Mouse (Mus musculus): ENCODE data around the gene Bcas1.

Bcas1 gene

GRCm38 (mm10) chr2:170349096-170349495 lies 78.5 kb downstream of the Bcas1 start:
- DNase-seq (ENCODE audit: low read depth, low spot score), result no peak

DNA sequence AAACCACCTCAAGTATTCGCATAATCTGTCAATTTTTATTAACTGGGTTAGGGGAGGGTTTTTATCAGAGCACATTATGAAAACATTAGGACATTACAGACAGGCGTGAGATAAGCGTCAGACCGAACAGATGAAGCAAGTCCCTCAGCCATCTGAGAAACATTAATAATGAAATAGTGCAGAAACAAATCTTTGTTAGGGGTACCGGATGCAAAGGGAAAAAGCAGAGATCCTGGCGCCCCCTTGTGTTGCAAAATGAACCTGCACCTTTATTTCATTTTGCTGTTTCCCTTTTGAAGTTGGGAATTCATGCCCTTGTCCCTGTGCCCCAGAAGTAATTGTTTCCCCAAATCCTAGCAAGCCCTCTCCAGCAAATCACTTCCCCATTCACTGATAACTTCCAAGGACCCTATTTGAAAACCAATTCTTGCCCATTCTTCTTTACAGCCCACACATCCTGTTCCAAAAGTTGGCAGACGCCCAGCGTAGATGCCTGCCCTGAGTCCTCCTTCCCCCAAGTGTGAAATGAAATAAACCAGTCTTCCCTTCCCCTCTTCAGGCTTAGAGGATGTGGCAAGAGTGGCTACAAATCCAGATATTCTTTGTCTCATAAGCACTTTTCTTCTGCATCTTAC lies 80.4 kb downstream of the Bcas1 start:
- DNase-seq (ENCODE audit: low read depth, low spot score), result peak; percentile 85

GRCm38 (mm10) chr2:170345410-170345793 lies 82.2 kb downstream of the Bcas1 start:
- DNase-seq (ENCODE audit: low read depth, low spot score), result no peak

DNA sequence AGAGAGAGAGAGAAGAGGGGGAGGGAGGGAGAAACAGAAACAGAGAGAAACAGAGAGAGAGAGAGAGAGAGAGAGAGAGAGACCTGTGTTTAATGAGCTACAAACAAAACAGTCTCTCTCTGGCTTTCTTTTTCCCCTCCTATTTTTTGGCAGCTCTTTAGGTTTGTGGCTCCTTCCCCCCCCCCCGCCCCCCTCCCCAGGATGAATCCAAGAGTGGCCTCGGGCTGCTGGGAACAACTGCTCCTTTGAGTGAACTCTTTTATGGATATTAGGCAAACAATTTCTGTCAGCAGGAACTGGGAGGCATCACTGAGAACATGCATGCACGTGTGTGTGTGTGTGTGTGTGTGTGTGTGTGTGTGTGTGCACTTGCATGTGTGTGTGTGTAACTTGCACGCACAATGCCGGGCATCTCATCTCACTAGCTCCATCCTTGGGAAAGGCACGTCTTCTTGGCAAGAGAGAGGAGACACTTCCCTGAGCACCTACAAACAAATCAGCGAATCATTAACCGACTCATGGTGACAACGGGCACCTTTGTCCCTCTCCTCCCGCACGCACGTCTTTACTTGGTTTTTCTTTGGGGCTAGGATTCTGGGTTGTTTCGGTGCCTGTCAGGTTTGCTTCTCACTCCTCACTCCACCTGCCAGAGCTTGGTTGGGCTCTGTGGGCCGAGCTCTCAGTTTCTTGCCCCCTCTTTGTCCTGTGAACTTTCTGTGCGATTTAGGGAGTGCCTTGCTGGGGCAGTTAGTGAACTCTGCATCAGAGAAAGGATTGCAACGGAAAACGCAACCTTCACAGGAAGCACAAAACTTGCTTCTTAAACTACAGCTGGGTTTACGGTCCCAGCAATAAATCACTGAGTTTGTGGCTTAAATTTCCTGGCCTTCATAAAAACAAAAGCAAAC lies 82.9 kb downstream of the Bcas1 start:
- no peak for DNase-seq (ENCODE audit: low read depth, low spot score)

GRCm38 (mm10) chr2:170343819-170344317 lies 83.8 kb downstream of the Bcas1 start:
- DNase-seq (ENCODE audit: low read depth, low spot score), result no peak

DNA sequence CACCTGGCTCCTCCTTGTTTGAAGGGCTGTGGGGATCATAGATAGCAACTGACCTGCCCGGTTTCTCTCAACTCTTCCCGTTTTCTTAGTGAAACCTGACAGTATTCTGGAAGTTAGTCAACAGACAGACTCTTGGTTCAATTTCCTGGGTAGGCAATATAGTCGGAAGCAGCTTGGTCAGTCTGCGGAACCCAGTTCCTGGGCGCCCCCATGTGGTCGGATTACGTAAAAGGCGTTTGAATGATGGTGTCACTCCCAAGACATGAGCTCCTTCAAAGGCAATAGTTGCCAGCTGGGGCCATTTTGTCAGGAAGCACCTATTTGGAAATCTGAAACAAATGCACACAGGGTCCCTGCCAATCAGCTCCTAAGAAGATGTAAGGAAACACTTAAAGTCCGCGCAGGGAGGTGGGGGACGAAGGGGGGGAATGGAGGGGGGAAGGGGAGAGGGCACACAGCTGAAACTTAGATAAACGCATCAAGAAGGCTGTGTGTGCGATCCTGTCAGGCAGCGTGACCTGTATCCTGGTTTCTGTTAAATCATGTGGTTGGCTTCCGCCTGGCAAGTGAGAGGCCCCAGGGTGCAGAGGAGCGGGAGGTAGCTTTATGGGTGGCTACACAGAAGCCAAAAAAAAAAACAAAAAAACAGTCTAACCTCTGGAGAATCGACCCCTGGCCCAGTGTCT lies 84.4 kb downstream of the Bcas1 start:
- peak; percentile 84 for DNase-seq (ENCODE audit: low read depth, low spot score)

DNA sequence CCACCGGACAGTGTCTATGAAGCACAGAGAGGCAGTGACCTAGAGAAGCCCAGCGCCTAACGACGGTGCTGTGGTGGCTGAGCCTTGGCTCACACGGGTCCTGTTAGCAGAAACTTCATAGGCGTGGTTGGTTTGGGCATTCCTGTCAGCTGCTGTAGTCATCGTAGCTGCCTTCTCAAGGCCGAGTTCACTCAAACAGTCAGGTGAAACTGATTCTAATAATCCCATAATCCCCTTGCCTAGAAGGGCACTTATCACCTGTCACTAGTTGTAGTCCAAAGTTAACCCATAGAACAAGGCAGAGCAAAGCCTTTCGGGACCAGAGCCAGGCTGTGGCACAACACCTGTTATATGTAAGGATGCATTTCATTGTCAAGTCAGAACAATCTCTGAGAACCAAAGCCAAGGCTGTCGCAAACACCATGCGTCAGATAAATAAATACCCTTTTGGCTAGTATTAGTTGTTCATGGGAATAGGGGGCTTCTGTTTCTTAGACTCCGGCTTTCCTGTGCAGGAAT lies 85.3 kb downstream of the Bcas1 start:
- DNase-seq (ENCODE audit: low read depth, low spot score), result no peak

DNA sequence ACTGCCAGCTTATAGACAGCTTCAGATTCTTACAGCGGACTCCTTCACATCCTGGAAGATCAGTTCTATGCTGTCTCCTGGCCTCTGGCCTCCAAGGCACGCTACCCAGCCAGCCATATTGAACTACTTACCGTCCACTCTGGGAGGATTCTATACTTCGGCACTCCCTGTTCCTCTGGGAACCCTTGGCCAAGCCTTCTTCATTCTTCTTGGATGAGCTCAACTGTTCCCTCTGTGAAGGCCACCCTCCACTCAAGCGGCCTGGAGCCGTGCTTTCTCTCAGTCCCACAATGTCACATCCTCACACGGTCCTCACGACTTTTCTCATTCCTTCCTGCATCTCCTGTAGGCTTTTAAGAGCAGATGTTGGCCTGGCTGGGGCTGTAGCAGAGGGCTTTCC lies 86.5 kb downstream of the Bcas1 start:
- DNase-seq (ENCODE audit: low read depth, low spot score), result no peak

GRCm38 (mm10) chr2:170336266-170336760 lies 91.3 kb downstream of the Bcas1 start:
- DNase-seq (ENCODE audit: low read depth, low spot score), result no peak

- no peak for DNase-seq (ENCODE audit: low read depth, low spot score)
These were observed 92.5 kb downstream of the Bcas1 start for GRCm38 (mm10) chr2:170335168-170335567.

DNA sequence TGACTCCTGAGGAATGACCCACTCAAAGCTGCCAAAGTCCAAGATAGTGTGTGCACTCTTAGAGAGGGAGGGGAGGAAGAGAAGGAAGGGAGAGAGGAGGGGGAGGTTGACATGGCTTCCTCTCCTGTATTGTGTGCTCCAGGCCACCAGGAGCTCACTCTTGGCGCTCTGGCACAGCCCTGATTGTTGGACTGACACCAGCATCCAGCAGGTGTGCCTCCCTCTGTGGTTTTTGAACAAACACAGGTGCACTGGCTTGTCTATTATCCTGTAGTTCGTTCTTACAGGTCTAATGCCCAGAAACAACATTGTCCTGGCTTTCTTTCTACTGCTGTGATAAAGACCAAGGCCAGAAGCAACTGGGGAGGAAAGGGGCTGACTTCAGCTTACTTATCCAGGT lies 95.8 kb downstream of the Bcas1 start:
- DNase-seq (ENCODE audit: low read depth, low spot score), result no peak

DNA sequence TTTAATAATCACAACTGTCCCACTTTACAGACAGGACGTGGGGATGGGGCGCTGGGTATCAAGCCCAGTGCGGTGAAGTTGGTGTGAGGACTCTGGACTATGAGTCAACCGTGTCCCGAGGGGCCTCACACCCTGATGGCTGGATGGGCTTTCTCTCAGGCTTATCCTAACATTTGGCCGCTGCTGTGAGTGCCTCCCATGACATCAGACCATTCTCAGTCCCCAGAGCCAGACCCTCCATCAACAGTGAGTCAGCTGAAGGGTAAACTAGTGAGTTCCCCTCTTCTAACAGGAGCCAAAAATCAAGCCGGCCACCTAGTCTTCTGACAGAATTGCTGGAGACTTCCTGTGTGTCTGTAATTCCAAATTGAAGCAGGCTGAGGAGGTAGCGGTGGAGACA lies 97.2 kb downstream of the Bcas1 start:
- DNase-seq (ENCODE audit: low read depth, low spot score), result peak; percentile 18

- DNase-seq (ENCODE audit: low read depth, low spot score), result no peak
These were observed 97.7 kb downstream of the Bcas1 start for GRCm38 (mm10) chr2:170329921-170330320.

- no peak for DNase-seq (ENCODE audit: low read depth, low spot score)
These were observed 103.7 kb downstream of the Bcas1 start for GRCm38 (mm10) chr2:170323925-170324347.

GRCm38 (mm10) chr2:170322013-170322414 lies 105.6 kb downstream of the Bcas1 start:
- peak; percentile 84 for DNase-seq (ENCODE audit: low read depth, low spot score)

- DNase-seq (ENCODE audit: low read depth, low spot score), result peak; percentile 55
These were observed 106.1 kb downstream of the Bcas1 start for GRCm38 (mm10) chr2:170321579-170321978.

DNA sequence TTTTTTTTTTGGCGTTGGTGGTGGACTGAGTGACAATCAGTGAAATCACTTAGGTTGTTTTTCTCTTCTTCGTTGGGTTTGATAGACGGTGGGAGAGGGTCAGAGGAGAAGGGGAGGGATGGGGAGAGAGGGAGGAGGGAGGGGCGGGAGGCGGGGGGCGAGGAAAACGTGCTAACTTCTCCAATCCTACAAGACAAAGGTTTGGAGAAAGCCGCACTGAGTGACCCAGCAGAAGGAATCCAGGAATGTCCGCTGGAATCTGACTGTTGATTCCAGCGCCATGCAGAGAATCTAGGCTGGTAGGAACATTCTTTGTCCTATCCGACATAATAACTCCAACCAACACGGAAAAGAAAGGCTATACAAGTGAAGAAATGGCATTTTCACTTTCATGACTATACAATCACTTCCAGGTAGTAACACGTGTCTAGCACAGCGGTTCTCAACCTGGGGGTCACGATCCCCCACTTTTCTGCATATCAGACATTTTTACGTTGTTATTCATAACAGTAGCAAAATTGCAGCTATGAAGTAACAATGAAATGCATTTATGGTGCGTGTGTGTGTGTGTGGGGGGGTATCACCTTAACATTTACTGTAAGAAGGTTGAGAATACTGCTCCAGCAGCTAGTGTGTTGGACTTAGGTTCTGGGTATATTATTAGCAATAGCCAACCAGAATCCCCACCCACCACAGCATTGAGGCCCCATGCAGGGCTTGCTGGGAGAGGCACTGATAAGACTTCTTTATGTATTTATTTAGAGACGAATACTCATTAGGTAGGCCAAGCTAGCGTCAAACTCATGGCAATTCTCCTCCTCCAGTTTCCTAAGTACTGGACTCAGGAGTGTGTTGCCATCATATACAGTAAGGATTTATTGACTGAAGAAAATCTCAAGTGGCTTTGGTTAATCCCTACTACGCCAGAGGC lies 107.8 kb downstream of the Bcas1 start:
- DNase-seq (ENCODE audit: low read depth, low spot score), result no peak

DNA sequence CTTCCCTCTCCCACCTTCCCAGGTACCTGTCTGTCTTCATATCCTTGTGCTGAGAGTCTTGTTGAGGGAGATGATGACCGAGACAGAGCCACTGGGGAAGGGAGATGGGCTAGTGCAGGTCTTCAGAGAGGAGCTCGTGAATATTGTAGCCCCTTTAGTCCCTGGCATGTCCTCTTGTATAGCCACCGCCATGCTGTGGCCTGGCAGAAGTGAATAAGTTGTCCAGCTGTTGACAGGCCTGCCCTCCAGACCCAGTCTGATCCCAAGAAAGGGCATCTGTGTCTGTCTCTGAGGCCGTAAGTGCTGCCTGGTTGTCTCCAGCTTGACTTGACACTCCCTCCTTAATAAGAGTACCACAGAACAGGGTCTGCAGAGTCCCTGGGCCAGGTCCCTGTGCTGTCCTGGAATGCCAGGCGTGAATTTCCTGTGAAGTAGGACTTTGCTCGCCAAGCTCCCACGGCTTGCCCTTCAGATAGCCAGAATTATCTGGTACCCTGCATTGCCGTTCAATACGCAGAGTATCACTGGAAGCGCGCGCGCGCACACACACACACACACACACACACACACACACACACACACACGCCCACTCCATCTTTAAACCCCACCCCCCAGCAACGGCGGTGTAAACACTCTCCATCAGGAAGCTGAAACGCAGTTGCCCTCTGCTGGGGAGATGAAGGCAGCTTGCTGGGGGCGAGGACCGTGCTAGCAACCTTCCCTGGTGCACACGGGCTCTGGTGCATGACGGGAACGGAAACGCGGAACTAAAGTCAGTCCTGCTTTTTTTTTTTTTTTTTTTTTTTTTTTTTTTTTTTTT lies 108.7 kb downstream of the Bcas1 start:
- peak; percentile 50 for DNase-seq (ENCODE audit: low read depth, low spot score)

DNA sequence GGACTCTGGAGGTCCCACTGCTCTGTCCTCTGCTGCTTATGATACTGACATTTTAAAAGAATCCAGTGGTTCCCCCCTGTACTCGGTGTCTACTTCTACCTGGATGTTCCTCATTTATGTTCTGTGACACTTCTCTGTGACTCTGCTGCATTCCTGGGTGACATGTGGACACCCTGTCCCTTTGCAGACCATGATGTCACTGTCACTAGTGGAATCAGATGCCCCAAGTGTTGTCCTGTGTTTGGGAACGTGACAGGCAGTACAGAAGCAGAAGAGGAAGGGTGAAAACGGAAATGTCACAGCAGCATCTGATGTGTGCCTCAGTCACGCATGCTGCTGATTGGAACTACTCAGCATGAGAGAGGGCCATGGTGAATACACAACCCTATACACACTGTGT lies 110.9 kb downstream of the Bcas1 start:
- DNase-seq (ENCODE audit: low read depth, low spot score), result no peak

DNA sequence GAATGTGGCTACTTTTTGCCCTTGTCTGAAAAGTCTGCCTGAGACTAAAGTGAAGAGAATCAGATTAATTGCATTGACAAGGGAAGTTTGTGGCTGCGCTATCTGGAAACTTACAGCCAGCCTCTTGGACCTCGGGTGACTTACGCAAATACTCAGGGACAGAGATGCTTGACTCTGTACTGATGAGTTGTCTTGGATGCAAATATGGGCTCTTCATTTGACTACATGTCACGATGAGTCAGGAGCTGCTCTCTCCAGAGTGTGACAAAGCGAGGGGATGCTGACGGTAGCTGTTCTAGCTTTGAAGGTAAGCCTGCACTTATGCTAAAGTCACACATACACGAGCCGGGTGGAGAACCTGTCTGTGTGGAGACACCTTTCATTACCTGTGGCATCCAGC lies 111.3 kb downstream of the Bcas1 start:
- no peak for DNase-seq (ENCODE audit: low read depth, low spot score)

All from 3T3-L1 (cell line).